Mouse (Mus musculus) hindbrain, embryonic 14.5 days (tissue): ENCODE results near the gene Hjurp. TPM values are rescaled to one million over a fixed set of nuclear protein-coding genes. Genes with fewer than 3 reads are reported as not detected.

Source experiments
- ATAC-seq: fragments of 200-750 bp; cut with Nextera tagmentation; 2 replicates; pipeline ENCODE4 v1.8.0; 2017; ENCODE audit warnings: moderate number of reproducible peaks, mild to moderate bottlenecking, moderate TSS enrichment, moderate library complexity; ENCODE audit not compliant: low FRiP score
- DNase-seq: peaks from one replicate; pipeline ENCODE4 v3.0.0-alpha.2; 2015; ENCODE audit warnings: low spot score
- H3K27ac ChIP-seq: fragments of 300-500 bp; sonication (generic); 2 replicates; pipeline ENCODE4 v1.5.1; 2014; ENCODE audit warnings: mild to moderate bottlenecking, moderate library complexity
- H3K27me3 ChIP-seq: fragments of 300-500 bp; sonication (generic); 2 replicates; pipeline ENCODE4 v1.6.1; 2014; ENCODE audit warnings: mild to moderate bottlenecking, low read length, mixed read lengths; ENCODE audit not compliant: control insufficient read depth, insufficient read depth
- H3K36me3 ChIP-seq: fragments of 300-500 bp; sonication (generic); replicated peaks from 2 replicates; pipeline ENCODE4 v1.6.1; 2014; ENCODE audit not compliant: control insufficient read depth, insufficient read depth
- H3K4me1 ChIP-seq: fragments of 300-500 bp; sonication (generic); replicated peaks from 2 replicates; pipeline ENCODE4 v1.6.1; 2014; ENCODE audit warnings: antibody characterized with exemption, low read length, mixed read lengths; ENCODE audit not compliant: control insufficient read depth, insufficient read depth
- H3K4me2 ChIP-seq: fragments of 300-500 bp; sonication (generic); replicated peaks from 2 replicates; pipeline ENCODE4 v1.6.1; 2014; ENCODE audit warnings: mild to moderate bottlenecking, moderate library complexity
- H3K4me3 ChIP-seq: fragments of 300-500 bp; sonication (generic); replicated peaks from 2 replicates; pipeline ENCODE4 v1.5.1; 2014; ENCODE audit warnings: mild to moderate bottlenecking, low read length
- H3K9ac ChIP-seq: fragments of 300-500 bp; sonication (generic); 2 replicates; pipeline ENCODE4 v1.6.1; 2014
- H3K9me3 ChIP-seq: fragments of 300-500 bp; sonication (generic); 2 replicates; pipeline ENCODE4 v1.6.1; 2016; ENCODE audit warnings: low read length; ENCODE audit not compliant: control insufficient read depth
- WGBS: fragments of 180-500 bp; shearing (Covaris S2); extraction: QIAGEN DNeasy Blood & Tissue Kit; methylation state at CpG from one replicate; pipeline ENCODE4 v1.1.7; 2014; 5-methylcytosine and 5-hydroxymethylcytosine counted together
- polyA plus RNA-seq: library from polyadenylated mRNA; unstranded; fragments of >200 nt; fragmentation: Nextera tagmentation; extraction: Ambion mirVana; gene quantifications from 2 replicates; pipeline ENCODE4 v1.2.1, GENCODE M21; 2014

Hjurp gene
- polyA plus RNA-seq = 64.1 and 64.5 TPM in 2 replicates

DNA sequence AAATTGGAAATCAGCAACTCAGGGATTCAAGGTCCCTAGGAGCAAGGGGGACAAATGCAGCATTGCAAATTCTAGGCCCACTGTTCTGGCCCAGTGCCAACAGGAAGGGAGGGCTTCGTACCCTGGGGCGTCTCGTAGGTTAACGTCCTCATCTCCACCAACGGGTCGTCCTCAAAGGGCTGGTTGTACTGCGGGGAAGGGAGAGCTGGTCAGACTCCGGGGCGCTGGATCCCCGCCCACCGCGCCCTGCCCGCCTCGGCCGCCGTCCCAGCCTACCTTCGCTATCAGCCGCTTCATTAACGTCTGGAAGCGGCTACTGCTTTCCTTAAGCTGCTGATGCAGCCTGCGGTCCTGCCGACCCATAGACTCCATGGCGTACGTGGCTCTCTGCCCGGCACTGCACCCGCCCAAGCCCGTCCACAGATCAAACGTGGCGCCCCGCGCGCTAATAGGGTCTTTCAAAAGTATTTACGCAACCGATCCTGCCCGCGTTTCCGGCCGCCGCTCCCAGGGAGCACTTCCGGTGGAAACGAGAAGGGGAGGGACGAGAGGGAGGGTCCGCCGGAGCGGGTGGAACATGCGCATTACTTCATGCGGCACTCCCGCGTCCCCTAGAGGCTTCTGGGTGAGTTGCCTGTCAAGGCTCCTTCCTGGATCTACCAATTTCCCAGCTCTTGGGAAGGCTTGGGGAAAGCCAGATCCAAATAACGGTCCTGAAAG is at the start of gene Hjurp, which contains the start of gene Trpm8:
Gene Hjurp (minus strand): TSS at position 536 of the 720 bp plus-strand sequence.
Gene Trpm8 (plus strand): TSS at position 564 of the 720 bp plus-strand sequence.
- Histone ChIP-seq H3K4me2 (peak within 1 kb of the TSS; percentile 52), H3K27ac (peak within 1 kb of the TSS; percentile 38), H3K27me3 (no peaks in the 10 kb centered on the region), H3K36me3 (peaks cover 13% of the 10 kb centered on the region), H3K9me3 (peaks cover 10% of the 10 kb centered on the region), H3K9ac (peak within 1 kb of the TSS; percentile 64), H3K4me3 (peak within 1 kb of the TSS; percentile 42), H3K4me1 (peaks cover 20% of the 10 kb centered on the region)
- WGBS = 1% methylated on average over 50 of the region's 50 CpGs
- DNase-seq (peak; percentile 100), ATAC-seq (peak; percentile 97)

GRCm38 (mm10) chr1:88323101-88323500 is 45.7 kb upstream of the Hjurp start:
- ATAC-seq = no peak
- no peak for DNase-seq
- Histone ChIP-seq H3K4me1 (no peaks in the 10 kb centered on the region), H3K4me3 (no peak overlapping the region), H3K9ac (no peak overlapping the region), H3K27ac (no peak overlapping the region), H3K4me2 (no peak overlapping the region), H3K27me3 (no peaks in the 10 kb centered on the region), H3K9me3 (no peaks in the 10 kb centered on the region), H3K36me3 (no peaks in the 10 kb centered on the region)
- 84% methylated on average over 3 of the region's 3 CpGs for WGBS

DNA sequence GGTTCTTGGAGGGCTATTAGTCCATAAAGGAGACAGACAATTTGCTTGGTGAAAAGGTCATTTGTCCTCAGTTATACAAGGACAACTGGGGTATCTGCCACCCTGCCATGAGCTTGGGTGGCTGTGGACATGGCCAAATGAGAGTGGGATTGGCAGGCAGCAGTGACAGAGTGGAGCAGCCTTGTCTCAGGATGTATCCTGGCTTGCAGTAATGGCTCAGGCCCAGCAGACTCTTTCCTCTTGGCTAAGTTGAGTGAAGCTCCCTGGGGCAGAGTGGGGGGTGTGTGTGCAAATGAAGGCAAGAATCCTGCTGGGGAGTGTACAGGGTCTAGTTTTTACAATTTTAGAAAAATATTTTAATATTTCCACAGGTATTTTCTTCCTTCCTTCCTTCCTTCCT is 44.7 kb upstream of the Hjurp start:
- H3K36me3 ChIP-seq = no peaks in the 10 kb centered on the region
- H3K9ac ChIP-seq = no peak overlapping the region
- no peak overlapping the region for H3K27ac ChIP-seq
- H3K27me3 ChIP-seq = no peaks in the 10 kb centered on the region
- H3K4me3 ChIP-seq = no peak overlapping the region
- ATAC-seq = no peak
- no peaks in the 10 kb centered on the region for H3K9me3 ChIP-seq
- DNase-seq = no peak
- no peaks in the 10 kb centered on the region for H3K4me1 ChIP-seq
- no peak overlapping the region for H3K4me2 ChIP-seq

DNA sequence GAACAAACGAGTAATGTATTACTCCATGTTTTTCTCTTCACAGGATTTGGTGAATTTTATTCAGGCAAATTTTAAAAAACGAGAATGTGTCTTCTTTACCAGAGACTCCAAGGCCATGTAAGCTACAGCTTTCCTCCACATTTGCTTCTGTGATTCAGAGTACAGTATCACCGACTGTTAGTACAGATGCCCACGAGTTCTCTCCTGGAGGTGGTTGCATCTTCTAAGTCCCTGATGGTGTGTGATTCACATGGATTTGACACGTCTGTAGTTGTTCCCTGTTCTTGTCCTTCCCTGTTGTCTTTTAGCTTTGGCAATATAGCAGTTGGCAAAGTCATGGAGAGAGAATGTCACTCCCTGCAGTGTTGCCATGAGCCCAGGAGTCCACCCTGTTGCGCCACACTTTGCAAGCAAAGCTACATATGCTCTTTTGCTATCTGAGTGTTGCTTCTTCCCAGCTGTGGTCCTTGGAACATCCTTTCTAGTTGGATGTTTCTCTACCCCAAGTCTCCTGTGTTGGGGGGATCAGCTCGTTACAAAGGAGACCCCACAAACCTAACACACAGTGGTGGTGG is 43.5 kb upstream of the Hjurp start:
- Histone ChIP-seq H3K27me3 (no peaks in the 10 kb centered on the region), H3K9me3 (no peaks in the 10 kb centered on the region), H3K36me3 (no peaks in the 10 kb centered on the region), H3K4me2 (no peak overlapping the region), H3K4me3 (no peak overlapping the region), H3K27ac (no peak overlapping the region), H3K9ac (no peak overlapping the region), H3K4me1 (no peaks in the 10 kb centered on the region)
- ATAC-seq (no peak), DNase-seq (no peak)
- 85% methylated on average over 7 of the region's 7 CpGs for WGBS

GRCm38 (mm10) chr1:88318531-88319060 is 41.2 kb upstream of the Hjurp start:
- no peak overlapping the region for H3K4me3 ChIP-seq
- no peaks in the 10 kb centered on the region for H3K36me3 ChIP-seq
- no peaks in the 10 kb centered on the region for H3K9me3 ChIP-seq
- DNase-seq (peak; percentile 70), ATAC-seq (0 out of 2 replicates have a peak, but pooled peaks have one; percentile 14)
- WGBS = 75% methylated on average over 6 of the region's 6 CpGs
- H3K27ac ChIP-seq = no peak overlapping the region
- no peak overlapping the region for H3K4me2 ChIP-seq
- no peaks in the 10 kb centered on the region for H3K27me3 ChIP-seq
- H3K4me1 ChIP-seq = no peaks in the 10 kb centered on the region
- H3K9ac ChIP-seq = no peak overlapping the region

DNA sequence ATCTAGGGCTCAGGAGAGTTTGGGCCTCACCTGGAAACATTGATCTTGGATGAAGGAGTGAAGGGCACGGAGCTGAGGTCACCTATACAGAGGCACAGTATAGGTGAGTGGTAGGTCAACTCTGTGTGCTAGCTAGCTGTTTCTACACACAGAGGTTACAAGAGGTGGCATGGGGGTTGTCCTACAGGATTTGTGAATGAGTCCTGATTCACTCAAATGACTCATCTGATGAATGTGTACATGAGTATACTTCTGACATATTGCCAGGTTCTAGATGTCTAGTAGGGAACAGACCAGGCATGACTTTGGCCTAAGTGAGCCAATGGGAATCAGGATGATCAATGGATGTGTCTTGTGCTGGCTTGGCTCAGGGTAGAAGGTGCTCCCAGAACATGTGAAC is 39.8 kb upstream of the Hjurp start:
- no peak overlapping the region for H3K27ac ChIP-seq
- no peaks in the 10 kb centered on the region for H3K27me3 ChIP-seq

GRCm38 (mm10) chr1:88310349-88310748 is 32.9 kb upstream of the Hjurp start:
- Histone ChIP-seq H3K27me3 (no peaks in the 10 kb centered on the region), H3K4me2 (no peak overlapping the region), H3K27ac (no peak overlapping the region), H3K36me3 (no peaks in the 10 kb centered on the region), H3K4me1 (no peaks in the 10 kb centered on the region), H3K9me3 (peaks cover 54% of the 10 kb centered on the region), H3K4me3 (no peak overlapping the region), H3K9ac (no peak overlapping the region)
- WGBS = 71% methylated on average over 3 of the region's 3 CpGs
- DNase-seq (no peak), ATAC-seq (no peak)

More for the DNA sequence above, 39.8 kb upstream of the Hjurp start:
- WGBS = 96% methylated on average over 1 of the region's 1 CpGs
- no peak for ATAC-seq
- Histone ChIP-seq H3K9ac (no peak overlapping the region), H3K4me2 (no peak overlapping the region), H3K4me1 (no peaks in the 10 kb centered on the region), H3K36me3 (no peaks in the 10 kb centered on the region), H3K9me3 (no peaks in the 10 kb centered on the region), H3K4me3 (no peak overlapping the region)
- no peak for DNase-seq

GRCm38 (mm10) chr1:88309905-88310304 is 32.5 kb upstream of the Hjurp start:
- Histone ChIP-seq H3K9me3 (peaks cover 58% of the 10 kb centered on the region), H3K4me1 (no peaks in the 10 kb centered on the region), H3K4me3 (no peak overlapping the region), H3K36me3 (no peaks in the 10 kb centered on the region), H3K27ac (no peak overlapping the region), H3K9ac (no peak overlapping the region), H3K4me2 (no peak overlapping the region), H3K27me3 (no peaks in the 10 kb centered on the region)
- DNase-seq (no peak), ATAC-seq (0 out of 2 replicates have a peak, but pooled peaks have one; percentile 29)
- 57% methylated on average over 3 of the region's 3 CpGs for WGBS

- no peak overlapping the region for H3K9ac ChIP-seq
- H3K27me3 ChIP-seq = no peaks in the 10 kb centered on the region
- DNase-seq = no peak
- H3K27ac ChIP-seq = no peak overlapping the region
- H3K4me1 ChIP-seq = no peaks in the 10 kb centered on the region
- no peak overlapping the region for H3K4me3 ChIP-seq
- ATAC-seq = no peak
- H3K9me3 ChIP-seq = peaks cover 67% of the 10 kb centered on the region
- no peaks in the 10 kb centered on the region for H3K36me3 ChIP-seq
- H3K4me2 ChIP-seq = no peak overlapping the region
- 54% methylated on average over 2 of the region's 2 CpGs for WGBS
These were observed 31.6 kb upstream of the Hjurp start for GRCm38 (mm10) chr1:88309020-88309419.
